Mouse (Mus musculus) liver, adult 2 months (tissue): ENCODE results near the gene Cyp26c1.

Experiments
- CTCF ChIP-seq: fragments of 200-500 bp; IDR thresholded peaks from 2 replicates; pipeline ENCODE4 v1.5.1; 2011; ENCODE audit warnings: low read depth, low read length, control low read depth
- POLR2A ChIP-seq: fragments of 200-500 bp; IDR thresholded peaks from 2 replicates; pipeline ENCODE4 v1.6.1; 2011; ENCODE audit warnings: low read length, control low read depth; ENCODE audit not compliant: insufficient read depth; ENCODE audit errors: extremely low read depth

GRCm38 (mm10) chr19:37689478-37689877, 4.1 kb downstream of the Cyp26c1 start:
- no peak for TF ChIP-seq CTCF
- TF ChIP-seq POLR2A: no peak
